Mouse (Mus musculus) E14TG2a.4 (cell line): Measurements from ENCODE around the gene Arhgef10l.

ENCODE experiments used
- CTCF ChIP-seq: conservative IDR thresholded peaks from 2 replicates; pipeline ENCODE4 v1.5.1; 2014; ENCODE audit warnings: low read length
- NANOG ChIP-seq: IDR thresholded peaks from 2 replicates; pipeline ENCODE4 v1.6.1; 2014; ENCODE audit warnings: borderline replicate concordance, low read length, mixed read lengths
- POU5F1 ChIP-seq: IDR thresholded peaks from 2 replicates; pipeline ENCODE4 v1.6.1; 2014; ENCODE audit warnings: low read length, borderline replicate concordance

DNA sequence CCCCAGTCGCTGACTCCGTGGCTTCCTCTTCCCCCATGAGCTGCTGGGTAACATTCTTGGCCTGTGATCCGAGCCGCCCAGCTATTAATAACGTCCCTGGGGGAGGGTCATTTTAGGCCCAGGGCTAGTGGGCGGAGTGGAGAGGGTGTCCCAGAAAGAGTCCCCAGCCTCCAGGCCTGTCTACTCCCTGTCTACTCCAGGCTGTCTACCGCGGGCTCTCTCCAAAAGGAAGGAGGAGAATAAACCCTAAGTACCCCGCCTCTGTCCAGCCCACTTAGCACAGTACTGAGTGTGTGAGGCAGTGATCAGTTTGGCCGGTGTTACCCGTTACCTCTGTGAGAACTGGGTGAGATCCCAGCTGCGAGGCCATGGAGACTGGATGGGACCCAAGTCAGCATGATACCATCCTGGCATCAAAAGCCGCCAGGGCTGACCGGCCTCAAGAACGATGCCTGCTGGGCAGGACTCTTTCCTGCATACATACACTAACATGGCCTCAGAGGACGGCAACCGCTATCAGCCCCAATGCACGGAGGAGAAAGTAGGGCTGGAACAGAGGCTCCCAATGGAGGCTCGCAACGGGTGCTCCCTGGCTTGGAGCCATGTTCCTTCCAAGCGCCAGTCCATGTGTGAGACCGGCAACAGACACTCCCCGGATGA, 84.0 kb downstream of the Arhgef10l start:
- TF ChIP-seq CTCF (no peak), POU5F1 (no peak), NANOG (no peak)
